Mouse (Mus musculus): ENCODE measurements around the gene Lrrk2.

Gene Lrrk2

GRCm38 (mm10) chr15:91672645-91673568 is at the start of gene Lrrk2:
Gene Lrrk2 (plus strand): TSS chr15:91673175.
- DNase-seq (ENCODE audit: low spot score in 2 of 2) = peak; percentile 51 to 63

GRCm38 (mm10) chr15:91624475-91624874 is 48.5 kb upstream of the Lrrk2 start:
- DNase-seq (ENCODE audit: low spot score in 2 of 2) = no peak

- no peak for DNase-seq (ENCODE audit: low spot score in 2 of 2)
Measured at GRCm38 (mm10) chr15:91629137-91629536, 43.8 kb upstream of the Lrrk2 start.

DNA sequence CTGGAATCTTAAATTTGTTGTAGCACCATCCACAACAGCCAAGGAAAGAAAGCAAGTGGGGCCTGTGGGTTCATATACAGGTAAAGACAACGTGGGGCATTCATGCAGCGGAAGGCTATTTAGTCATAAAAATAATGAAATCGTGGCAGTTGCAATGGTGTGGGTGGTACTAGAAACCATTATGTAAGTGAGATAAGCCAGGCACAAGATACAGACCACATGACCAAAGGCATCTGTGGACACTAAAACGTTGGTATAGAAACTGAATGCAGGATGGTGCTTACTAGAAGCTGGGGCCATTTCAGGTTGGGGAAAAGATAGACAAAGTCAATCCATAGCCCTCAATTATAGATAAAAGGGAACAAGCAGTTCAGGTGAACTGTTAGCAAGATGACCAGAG is 40.5 kb upstream of the Lrrk2 start:
- DNase-seq (ENCODE audit: low spot score in 2 of 2) = no peak

DNA sequence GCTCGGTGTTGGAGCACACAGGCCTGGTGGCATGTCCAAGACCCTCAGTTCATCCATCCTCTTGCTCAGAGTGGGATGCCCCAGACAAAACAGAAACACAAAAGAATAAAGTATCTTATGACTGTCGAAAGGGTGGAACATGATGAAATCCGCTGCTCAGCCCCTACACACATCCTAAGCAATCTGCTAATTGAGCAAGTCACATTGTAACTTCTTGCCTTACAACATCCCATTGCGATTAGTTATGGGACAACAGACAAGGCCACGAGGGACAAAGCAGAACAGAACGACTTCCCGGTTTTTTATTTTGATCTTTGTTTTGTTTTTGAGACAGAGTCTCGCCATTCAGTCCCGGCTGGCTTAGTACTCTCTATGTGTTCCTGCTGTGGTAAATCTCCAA is 39.9 kb upstream of the Lrrk2 start:
- no peak for DNase-seq (ENCODE audit: low spot score in 2 of 2)

DNA sequence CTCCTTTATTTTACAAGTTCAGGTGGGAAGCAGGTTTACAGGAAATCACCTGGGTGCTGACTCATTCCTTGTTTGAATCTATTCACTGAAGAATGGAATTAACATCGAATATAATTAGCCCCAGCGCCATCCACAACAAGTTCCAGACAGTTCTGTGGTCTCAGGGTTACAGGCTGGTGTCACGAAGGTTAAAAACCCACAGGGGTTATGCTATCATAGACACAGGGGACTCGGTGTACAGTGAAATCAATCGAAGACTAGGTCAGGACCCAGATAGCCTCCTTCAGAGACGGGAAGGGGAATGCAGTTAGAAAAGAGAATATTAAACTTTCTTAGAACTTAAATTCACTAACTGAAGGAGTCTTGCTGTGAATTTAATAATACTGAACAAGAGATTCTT is 39.2 kb upstream of the Lrrk2 start:
- DNase-seq (ENCODE audit: low spot score in 2 of 2) = no peak

- no peak for DNase-seq (ENCODE audit: low spot score in 2 of 2)
Measured at GRCm38 (mm10) chr15:91634236-91634635, 38.7 kb upstream of the Lrrk2 start.

DNA sequence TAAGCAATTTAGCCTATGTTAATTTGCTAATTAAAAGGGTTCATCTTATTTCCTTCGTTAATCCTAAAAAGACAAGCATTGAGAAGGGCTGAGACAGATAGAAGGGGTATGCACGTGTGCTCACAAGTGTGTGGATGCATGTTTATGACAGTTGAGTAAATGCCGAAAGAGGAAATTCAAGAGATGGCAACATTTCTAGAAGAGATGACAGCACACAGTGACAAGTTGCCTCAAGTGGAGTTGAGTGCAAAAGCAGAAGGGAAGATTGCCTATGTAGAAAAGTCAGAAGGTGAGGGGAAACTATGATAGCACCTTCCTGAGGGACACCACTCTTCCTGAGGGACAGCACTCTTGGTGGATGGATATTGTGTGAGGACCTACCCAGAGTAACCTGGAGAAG is 31.3 kb upstream of the Lrrk2 start:
- DNase-seq (ENCODE audit: low spot score in 2 of 2) = no peak

DNA sequence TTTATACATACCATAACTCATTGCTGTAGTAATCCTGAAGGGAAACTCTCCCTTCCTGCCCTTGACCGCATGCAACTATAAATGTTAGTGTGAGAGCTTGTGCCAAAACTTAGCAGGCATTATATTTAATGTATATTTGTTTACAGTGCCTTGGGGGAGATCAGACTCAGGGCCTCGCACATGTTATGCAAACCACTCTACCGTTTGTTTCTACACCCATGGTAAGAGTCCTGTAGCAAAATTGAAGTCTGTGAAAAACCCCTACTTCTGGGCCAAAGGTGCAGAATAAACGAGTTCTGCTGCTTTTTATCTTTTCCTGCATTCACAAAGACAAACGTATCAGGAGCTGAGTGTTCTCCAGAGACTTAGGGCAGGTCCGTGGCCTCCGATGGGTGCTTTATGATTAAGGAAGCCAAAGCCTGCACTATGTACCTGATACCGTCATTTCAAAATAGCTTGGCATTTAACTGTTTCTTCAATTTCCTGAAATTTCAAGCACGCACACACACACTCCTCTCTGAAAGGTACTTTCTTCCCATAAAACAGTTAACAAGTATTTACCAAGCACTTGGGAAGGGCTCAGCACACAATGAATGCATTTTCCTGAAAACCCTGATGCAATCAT is 30.2 kb upstream of the Lrrk2 start:
- DNase-seq (ENCODE audit: low spot score in 2 of 2) = no peak

GRCm38 (mm10) chr15:91643632-91644348 is 29.2 kb upstream of the Lrrk2 start:
- DNase-seq (ENCODE audit: low spot score in 2 of 2) = no peak

- no peak for DNase-seq (ENCODE audit: low spot score in 2 of 2)
Measured at GRCm38 (mm10) chr15:91650270-91650669, 22.7 kb upstream of the Lrrk2 start.

GRCm38 (mm10) chr15:91651493-91651892 is 21.5 kb upstream of the Lrrk2 start:
- DNase-seq (ENCODE audit: low spot score in 2 of 2) = no peak

GRCm38 (mm10) chr15:91658227-91658626 is 14.7 kb upstream of the Lrrk2 start:
- DNase-seq (ENCODE audit: low spot score in 2 of 2) = no peak

DNA sequence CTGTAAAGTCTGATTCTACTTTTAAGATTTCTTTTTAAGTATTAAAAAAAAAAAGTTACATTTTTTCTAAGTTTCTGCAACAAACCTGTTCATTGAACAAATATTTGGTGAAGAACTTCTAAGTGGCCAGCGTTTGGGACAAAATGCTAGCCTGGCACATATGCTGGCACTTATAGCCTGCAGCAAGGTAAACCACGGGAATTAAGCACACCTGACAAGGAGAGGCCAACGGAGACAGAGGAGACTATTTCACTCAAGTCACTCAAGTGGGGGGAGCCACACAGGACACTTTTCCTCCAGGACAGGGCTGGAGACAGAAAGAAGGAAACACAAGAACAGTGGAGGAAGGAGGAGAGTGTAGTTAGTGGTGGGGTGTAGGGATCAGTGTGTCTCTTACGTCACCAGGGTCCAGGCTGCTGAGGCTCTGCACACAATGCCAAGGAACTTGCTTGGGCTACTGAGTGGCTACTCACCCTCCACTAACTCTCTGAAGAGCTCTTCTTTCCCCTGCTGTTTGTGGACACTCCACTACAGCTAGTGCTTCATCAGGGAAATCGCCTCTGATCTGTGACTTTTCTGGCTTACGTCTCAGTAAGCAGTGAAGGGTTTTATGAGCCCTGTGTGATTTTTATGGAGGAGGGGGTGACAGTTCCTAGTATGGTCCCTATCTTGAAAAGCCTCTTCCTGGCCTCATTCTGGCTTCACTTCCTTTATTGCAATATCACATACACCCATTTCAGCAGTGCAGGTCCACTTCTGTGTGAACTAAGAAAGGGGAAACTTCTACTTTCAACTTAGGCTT is 12.5 kb upstream of the Lrrk2 start:
- no peak for DNase-seq (ENCODE audit: low spot score in 2 of 2)

DNA sequence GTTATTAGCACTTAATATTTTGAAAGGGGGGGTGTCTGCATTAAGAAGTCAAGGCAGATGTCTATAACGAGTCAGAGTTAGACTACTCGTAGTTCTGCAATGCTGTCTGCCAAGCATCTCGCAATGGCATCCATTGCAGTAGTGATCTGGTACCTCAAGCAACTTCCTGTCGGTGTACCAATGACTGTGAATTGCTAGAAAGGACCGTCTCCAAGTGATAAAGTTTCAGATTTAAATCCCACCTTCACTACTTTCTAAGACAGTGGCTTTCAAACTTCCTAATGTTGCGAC is 12.0 kb upstream of the Lrrk2 start:
- DNase-seq (ENCODE audit: low spot score in 2 of 2) = no peak

- no peak for DNase-seq (ENCODE audit: low spot score in 2 of 2)
Measured at GRCm38 (mm10) chr15:91664586-91665132, 8.3 kb upstream of the Lrrk2 start.

DNA sequence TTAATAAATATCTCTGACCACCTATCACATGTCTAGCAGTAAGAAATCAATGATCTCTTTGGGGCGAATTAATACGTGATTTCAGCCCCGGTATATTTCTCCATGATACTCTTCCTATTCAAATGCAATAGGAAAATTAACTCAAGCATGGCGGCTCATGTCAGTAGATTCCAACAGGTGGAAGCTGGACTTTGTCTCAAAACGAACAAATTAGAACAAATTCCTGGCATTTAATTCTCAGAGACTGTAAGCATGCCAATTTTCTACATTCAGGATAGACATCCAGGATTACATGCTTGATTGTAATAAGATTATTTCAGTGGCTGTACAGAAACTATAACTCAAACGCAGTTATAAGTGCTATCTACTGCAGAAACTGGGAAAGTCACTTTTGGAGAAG is 7.4 kb upstream of the Lrrk2 start:
- no peak for DNase-seq (ENCODE audit: low spot score in 2 of 2)

DNA sequence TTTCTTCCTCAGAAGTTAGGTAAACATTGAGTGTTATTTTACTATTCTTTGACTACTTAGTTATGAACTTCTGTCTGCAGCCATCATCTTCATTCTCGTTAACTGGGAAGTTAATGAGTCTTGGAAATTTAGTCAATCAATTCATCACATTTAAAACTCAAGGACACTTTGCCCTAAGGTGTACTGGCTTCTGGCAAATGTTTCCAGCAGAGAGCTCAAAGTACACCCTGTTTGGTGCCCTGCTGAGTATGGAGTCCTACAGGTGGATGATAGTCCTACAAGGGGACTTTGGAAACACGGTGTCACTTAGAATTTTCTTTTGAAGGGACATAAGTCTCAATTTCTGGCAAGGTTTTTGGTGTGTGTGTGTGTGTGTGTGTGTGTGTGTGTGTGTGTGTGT is 1.8 kb upstream of the Lrrk2 start:
- no peak for DNase-seq (ENCODE audit: low spot score in 2 of 2)

DNA sequence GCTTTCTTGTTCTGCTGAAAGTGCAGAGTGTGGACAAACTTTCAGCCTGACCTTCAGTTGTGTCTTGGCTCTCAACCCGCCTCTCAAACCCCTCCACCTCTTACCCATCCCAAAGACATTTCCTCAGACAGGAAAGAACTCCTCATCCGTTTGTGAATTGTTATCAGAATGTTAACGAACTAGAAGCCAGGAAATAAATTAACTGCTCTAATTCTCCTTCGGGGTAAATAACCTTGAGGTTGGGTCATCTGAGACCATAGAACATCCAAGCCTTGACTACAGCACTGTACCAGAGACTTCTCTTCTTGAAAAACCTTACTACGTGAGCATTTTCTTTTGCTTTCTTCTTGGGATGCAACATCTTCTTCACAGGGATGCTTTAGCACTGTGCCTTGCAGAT is 988 bp upstream of the Lrrk2 start:
- no peak for DNase-seq (ENCODE audit: low spot score in 2 of 2)

- DNase-seq (ENCODE audit: low spot score in 2 of 2) = no peak
Measured at GRCm38 (mm10) chr15:91673569-91673905, 562 bp downstream of the Lrrk2 start.

- DNase-seq (ENCODE audit: low spot score in 2 of 2) = no peak
Measured at GRCm38 (mm10) chr15:91680116-91680515, 7.1 kb downstream of the Lrrk2 start.
